Mouse (Mus musculus) forebrain, embryonic 15.5 days (tissue): ENCODE data around the gene Ssbp2. TPM values are rescaled to one million over a fixed set of nuclear protein-coding genes. Genes with fewer than 3 reads are reported as not detected.

ENCODE experiments used
- microRNA-seq: library from miRNA; unstranded; fragments of <30 nt; microRNA quantifications from one replicate; pipeline ENCODE4, GENCODE M21; 2016
- polyA plus RNA-seq: library from polyadenylated mRNA; unstranded; fragments of >200 nt; fragmentation: Nextera tagmentation; extraction: Ambion mirVana; gene quantifications from 2 replicates; pipeline ENCODE4 v1.2.1, GENCODE M21; 2015

The Ssbp2 gene
- polyA plus RNA-seq, 1 experiment from 2014 or later: 308 TPM

Small RNAs within 50 kb of the gene (microRNA-seq; reads per million reads assigned to microRNA genes)
- not detected for gene Gm27656

Other genes with a start within 250 kb of the Ssbp2 start
- gene Atg10, start 236.3 kb upstream of the Ssbp2 start, polyA plus RNA-seq: 14.3 and 16.3 TPM in 2 replicates